Mouse (Mus musculus): ENCODE measurements around the gene Pheta2. TPM values are rescaled to one million over a fixed set of nuclear protein-coding genes. Genes with fewer than 3 reads are reported as not detected.
"Not testable (repeated sequence)": the region's sequence is repeated elsewhere in the genome, so short reads cannot be mapped to it uniquely, and the experiment has no call there.

Gene Pheta2
- polyA plus RNA-seq, 1 experiment: not detected

DNA sequence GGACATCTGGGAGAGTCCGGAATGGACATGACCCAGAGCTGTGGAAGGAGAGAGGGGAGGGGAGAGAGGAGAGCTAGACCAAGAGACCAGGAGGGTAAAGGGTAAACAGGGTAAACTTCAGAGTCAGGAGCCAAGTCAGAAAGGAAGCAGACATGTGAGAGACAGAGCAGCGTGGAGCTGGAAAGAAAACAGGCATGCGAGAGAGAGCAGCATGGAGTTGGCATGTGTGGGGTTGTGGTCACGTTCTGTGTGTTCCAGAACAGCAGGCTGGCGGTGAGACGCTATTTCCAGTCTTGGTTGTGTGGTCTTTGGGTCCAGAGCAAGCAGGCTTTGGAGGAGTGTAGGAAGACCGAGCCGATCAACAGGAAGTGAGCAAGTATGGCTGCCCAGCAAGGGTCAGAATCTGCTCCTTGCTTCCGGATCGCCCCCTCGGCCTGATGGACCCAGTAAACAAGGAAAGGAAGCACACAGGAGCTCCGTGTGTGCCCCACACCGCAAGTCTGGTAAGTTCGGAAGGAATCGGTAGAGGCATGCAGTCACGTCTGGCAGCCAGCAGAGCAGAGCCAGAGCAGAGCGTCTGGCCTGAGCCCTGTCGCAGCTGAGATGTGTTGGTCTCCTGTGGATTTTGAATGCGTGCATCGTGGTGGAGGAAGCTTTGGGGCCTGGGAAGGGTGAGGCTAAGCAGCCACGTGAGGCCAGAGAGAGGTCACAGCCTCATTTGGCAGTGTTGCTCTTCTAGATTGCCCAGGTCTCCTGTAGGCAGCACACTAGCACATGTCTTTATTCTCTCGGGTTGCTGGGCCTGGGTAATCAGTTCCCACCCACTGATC is 19.9 kb downstream of the Pheta2 start:
- Histone ChIP-seq H3K4me1 (ENCODE audit: control insufficient read depth, insufficient read depth, low read length) (peaks cover 6% of the 10 kb centered on the region), H3K4me3 (ENCODE audit: insufficient read depth, low read depth, low read length) (no peak overlapping the region), H3K27ac (ENCODE audit: insufficient read depth, low read depth, low read length) (no peak overlapping the region)
- TF ChIP-seq CTCF (IDR thresholded peaks at IDR 0.05; ENCODE audit: insufficient read depth, low read depth, low read length) (no peak), POLR2A (IDR thresholded peaks at IDR 0.05; ENCODE audit: insufficient read depth, low read depth, low read length) (no peak)
- WGBS: 73% methylated on average over 22 of the region's 22 CpGs

DNA sequence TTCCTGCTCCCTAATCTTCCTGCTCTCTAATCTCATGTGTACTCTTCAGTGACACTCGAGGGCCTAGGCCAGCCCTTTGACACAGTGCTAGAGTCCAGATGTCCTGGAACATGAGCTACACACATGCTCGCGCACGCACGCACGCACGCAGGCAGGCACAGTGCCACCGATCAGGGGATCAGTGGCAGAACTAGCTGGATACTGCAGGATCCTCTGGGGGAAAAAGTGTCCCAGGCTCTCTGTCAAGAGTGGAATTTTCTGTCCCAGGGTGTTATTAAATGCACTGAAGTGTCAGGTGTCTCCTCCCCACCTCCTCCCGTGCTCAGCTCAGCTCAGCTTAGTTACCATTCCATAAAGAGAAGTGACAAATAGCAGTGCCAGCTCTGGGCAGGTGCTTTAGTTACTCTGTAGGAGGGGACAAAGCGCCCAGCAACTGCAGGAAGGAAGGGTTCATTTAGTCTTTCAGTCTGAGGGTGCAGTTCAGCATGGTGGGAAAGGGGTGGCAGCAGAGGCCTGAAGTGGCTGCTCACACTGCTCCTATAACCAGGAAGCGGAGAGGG is 22.8 kb downstream of the Pheta2 start:
- H3K4me1 ChIP-seq (ENCODE audit: control insufficient read depth, insufficient read depth, low read length): no peaks in the 10 kb centered on the region
- 61% methylated on average over 11 of the region's 11 CpGs for WGBS
- no peak overlapping the region for H3K27ac ChIP-seq (ENCODE audit: insufficient read depth, low read depth, low read length)
- TF ChIP-seq CTCF (IDR thresholded peaks at IDR 0.05; ENCODE audit: insufficient read depth, low read depth, low read length) (no peak), POLR2A (IDR thresholded peaks at IDR 0.05; ENCODE audit: insufficient read depth, low read depth, low read length) (no peak)
- no peak overlapping the region for H3K4me3 ChIP-seq (ENCODE audit: insufficient read depth, low read depth, low read length)

DNA sequence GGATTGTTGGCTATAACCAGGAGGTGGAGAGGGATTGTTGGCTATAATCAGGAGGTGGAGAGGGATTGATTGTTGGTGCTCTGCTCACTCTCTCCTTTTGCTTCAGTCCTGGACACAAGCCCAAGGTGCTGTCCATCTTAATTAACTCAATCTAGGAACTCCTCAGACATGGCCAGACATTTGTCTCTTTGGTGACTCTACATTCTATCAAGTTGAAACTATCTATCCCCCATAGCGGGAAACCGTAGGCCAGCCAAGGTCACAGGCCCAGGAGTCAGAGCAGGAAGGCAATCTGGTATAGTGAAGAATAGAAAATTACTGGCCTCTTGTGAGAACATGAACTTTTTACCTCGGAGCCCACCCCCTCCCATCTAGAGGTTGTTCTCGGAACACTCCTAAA is 23.5 kb downstream of the Pheta2 start:
- Histone ChIP-seq H3K27ac (ENCODE audit: insufficient read depth, low read depth, low read length) (no peak overlapping the region), H3K4me3 (ENCODE audit: insufficient read depth, low read depth, low read length) (no peak overlapping the region), H3K4me1 (ENCODE audit: control insufficient read depth, insufficient read depth, low read length) (no peaks in the 10 kb centered on the region)
- TF ChIP-seq CTCF (IDR thresholded peaks at IDR 0.05; ENCODE audit: insufficient read depth, low read depth, low read length) (no peak), POLR2A (IDR thresholded peaks at IDR 0.05; ENCODE audit: insufficient read depth, low read depth, low read length) (no peak)
- WGBS: 94% methylated on average over 4 of the region's 4 CpGs

DNA sequence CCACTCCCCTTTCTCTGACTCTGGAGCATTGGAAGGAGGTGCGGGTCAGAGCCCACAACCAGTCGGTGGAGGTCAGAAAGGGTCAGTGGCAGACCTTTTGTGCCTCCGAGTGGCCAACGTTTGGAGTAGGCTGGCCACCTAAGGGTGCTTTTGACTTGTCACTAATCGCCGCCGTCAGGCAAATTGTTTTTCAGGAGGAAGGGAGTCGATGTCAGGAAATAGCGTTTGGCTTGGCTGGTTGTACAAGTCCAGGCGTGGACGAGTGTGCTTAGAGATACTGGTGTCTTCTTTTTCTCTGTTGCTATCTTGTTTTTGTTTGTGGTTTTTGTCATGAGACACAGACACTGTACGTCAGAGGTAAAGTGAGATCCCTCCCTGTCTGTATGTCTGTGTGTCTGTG is 25.1 kb downstream of the Pheta2 start:
- not testable (repeated sequence) for H3K4me3 ChIP-seq (ENCODE audit: insufficient read depth, low read depth, low read length); H3K27ac ChIP-seq (ENCODE audit: insufficient read depth, low read depth, low read length); H3K4me1 ChIP-seq (ENCODE audit: control insufficient read depth, insufficient read depth, low read length)
- WGBS: 82% methylated on average over 9 of the region's 12 CpGs

DNA sequence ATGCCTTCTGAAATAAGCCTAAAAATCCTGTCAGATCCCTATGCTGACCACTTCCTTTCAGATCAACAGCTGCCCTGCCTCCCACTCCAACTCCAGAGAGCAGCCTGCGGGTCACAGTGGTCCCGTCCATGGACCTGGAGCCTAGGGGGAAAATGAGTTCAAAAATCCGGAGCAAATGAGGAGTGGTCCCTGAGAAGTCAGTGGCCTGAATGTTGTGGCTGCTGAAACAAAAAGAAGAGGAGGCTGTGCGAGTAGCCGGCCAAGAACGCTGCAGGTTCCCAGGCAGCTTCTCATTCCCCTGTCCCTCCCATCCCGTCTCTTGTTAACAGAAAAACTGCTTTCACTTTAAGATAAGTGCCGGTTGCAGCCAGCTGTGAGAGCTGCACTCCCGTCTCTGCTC is 25.8 kb downstream of the Pheta2 start:
- H3K4me1 ChIP-seq (ENCODE audit: control insufficient read depth, insufficient read depth, low read length); H3K4me3 ChIP-seq (ENCODE audit: insufficient read depth, low read depth, low read length); H3K27ac ChIP-seq (ENCODE audit: insufficient read depth, low read depth, low read length): not testable (repeated sequence)
- 23% methylated on average over 7 of the region's 9 CpGs for WGBS

DNA sequence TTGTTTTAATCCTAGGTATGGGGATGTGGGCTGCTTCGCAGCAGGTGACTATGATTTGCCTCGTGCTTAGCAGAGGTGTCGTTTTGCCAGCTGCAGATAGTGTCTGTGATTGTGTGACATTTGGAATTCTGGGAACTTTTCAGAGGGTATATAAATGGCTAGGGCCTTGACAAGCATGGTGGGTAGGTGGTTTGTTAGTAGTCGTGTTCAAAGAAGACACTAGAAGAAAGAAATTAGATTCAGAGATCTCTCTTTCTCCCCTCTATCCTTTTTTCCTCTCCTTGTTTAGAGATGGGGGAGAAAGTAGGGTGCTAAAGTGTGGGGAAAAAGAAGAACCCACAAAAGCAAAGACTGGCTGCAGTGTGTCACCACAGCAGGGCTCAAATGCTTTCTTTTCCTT is 29.4 kb downstream of the Pheta2 start:
- H3K4me1 ChIP-seq (ENCODE audit: control insufficient read depth, insufficient read depth, low read length): no peaks in the 10 kb centered on the region
- 82% methylated on average over 4 of the region's 4 CpGs for WGBS
- TF ChIP-seq CTCF (IDR thresholded peaks at IDR 0.05; ENCODE audit: insufficient read depth, low read depth, low read length) (no peak), POLR2A (IDR thresholded peaks at IDR 0.05; ENCODE audit: insufficient read depth, low read depth, low read length) (no peak)
- H3K27ac ChIP-seq (ENCODE audit: insufficient read depth, low read depth, low read length): no peak overlapping the region
- H3K4me3 ChIP-seq (ENCODE audit: insufficient read depth, low read depth, low read length): no peak overlapping the region

- Histone ChIP-seq H3K4me3 (ENCODE audit: insufficient read depth, low read depth, low read length) (no peak overlapping the region), H3K27ac (ENCODE audit: insufficient read depth, low read depth, low read length) (no peak overlapping the region), H3K4me1 (ENCODE audit: control insufficient read depth, insufficient read depth, low read length) (no peaks in the 10 kb centered on the region)
- WGBS: 78% methylated on average over 1 of the region's 1 CpGs
- no peak for TF ChIP-seq CTCF (IDR thresholded peaks at IDR 0.05; ENCODE audit: insufficient read depth, low read depth, low read length)
- TF ChIP-seq POLR2A (IDR thresholded peaks at IDR 0.05; ENCODE audit: insufficient read depth, low read depth, low read length): no peak
These were observed 30.1 kb downstream of the Pheta2 start for GRCm38 (mm10) chr15:82368851-82369250.

- Histone ChIP-seq H3K27ac (ENCODE audit: insufficient read depth, low read depth, low read length) (no peak overlapping the region), H3K4me3 (ENCODE audit: insufficient read depth, low read depth, low read length) (no peak overlapping the region), H3K4me1 (ENCODE audit: control insufficient read depth, insufficient read depth, low read length) (peaks cover 11% of the 10 kb centered on the region)
- TF ChIP-seq POLR2A (IDR thresholded peaks at IDR 0.05; ENCODE audit: insufficient read depth, low read depth, low read length): no peak
- TF ChIP-seq CTCF (IDR thresholded peaks at IDR 0.05; ENCODE audit: insufficient read depth, low read depth, low read length): no peak
- WGBS: 92% methylated on average over 6 of the region's 6 CpGs
These were observed 33.7 kb downstream of the Pheta2 start for GRCm38 (mm10) chr15:82372446-82372845.

DNA sequence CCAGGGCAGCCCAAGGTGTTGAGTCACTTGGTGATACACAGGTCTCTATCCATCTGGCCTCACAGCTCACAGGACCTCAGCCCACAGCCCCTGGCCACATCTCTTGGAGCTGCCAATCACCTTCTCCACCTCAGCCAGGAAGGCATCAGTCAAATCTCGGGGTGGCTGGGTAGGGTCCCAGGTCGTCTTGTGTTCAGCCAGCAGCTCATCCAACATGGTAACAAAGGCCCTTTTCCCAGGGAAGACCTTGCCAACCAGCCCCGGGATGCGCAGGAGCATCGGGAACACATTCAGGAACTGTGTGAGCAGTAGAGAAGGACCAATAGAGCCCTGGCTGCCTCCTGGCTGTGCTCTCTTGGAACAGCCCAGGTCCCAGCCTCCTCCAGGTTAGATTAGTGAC is 34.2 kb downstream of the Pheta2 start:
- Histone ChIP-seq H3K27ac (ENCODE audit: insufficient read depth, low read depth, low read length) (no peak overlapping the region), H3K4me3 (ENCODE audit: insufficient read depth, low read depth, low read length) (no peak overlapping the region), H3K4me1 (ENCODE audit: control insufficient read depth, insufficient read depth, low read length) (peaks cover 11% of the 10 kb centered on the region)
- WGBS: 89% methylated on average over 5 of the region's 5 CpGs
- TF ChIP-seq CTCF (IDR thresholded peaks at IDR 0.05; ENCODE audit: insufficient read depth, low read depth, low read length) (no peak), POLR2A (IDR thresholded peaks at IDR 0.05; ENCODE audit: insufficient read depth, low read depth, low read length) (no peak)
